Mouse (Mus musculus): ENCODE data around the gene Tex33. TPM values are rescaled to one million over a fixed set of nuclear protein-coding genes. Genes with fewer than 3 reads are reported as not detected.
A peak's percentile ranks its signal among the peaks of the same experiment; 100 is the strongest.
"Not testable (repeated sequence)": the region's sequence is repeated elsewhere in the genome, so short reads cannot be mapped to it uniquely, and the experiment has no call there.

Gene Tex33
- total RNA-seq, 2 experiments from 2014 or later, result not detected

GRCm38 (mm10) chr15:78383450-78384219 lies 12.1 kb downstream of the Tex33 start:
- intact Hi-C loops (cut with DNase I), result no loop called here
- no peak for DNase-seq (ENCODE audit: low spot score)

DNA sequence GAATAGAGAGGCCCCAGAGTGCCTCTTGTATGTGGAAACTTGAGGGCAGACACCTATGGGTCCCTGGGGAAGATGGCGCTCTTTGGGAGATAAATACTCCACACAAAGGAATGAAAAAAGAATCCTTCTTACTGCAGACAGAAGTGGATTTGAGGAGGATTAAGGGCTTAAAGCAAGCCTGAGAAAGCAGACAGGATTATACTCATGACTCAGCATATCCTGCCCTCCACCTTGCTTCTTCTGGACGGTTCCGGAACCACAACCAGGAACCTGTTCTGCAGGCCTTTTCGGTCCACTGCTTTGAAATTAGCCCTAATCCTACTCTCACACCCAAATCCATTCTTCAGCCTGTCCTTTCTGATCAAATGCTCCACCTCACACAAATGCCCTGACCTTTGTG lies 13.6 kb downstream of the Tex33 start:
- no peak for DNase-seq (ENCODE audit: low spot score)
- intact Hi-C loops (cut with DNase I), result no loop called here

- intact Hi-C loops (cut with DNase I), result no loop called here
- DNase-seq (ENCODE audit: low spot score), result no peak
Observed at GRCm38 (mm10) chr15:78380741-78381140, 15.0 kb downstream of the Tex33 start.

DNA sequence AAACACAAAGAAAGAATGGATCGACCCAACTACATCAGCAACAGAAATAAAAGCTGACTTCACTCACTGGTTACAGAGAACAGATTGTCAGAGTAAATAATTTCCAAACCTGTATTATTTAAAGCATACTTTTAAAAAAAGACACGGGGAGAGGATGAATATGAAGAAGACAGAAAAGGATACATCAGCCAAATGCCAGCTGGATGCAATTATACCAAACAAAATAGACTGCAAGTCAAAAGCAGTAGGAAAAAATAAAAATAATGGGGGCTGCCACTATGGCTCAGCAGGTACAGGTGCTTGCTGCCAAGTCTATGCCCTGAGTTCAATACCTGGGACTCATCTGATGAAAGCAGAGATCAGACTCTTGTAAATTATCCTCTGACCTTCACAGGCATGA lies 15.5 kb downstream of the Tex33 start:
- intact Hi-C loops (cut with DNase I), result no loop called here

DNA sequence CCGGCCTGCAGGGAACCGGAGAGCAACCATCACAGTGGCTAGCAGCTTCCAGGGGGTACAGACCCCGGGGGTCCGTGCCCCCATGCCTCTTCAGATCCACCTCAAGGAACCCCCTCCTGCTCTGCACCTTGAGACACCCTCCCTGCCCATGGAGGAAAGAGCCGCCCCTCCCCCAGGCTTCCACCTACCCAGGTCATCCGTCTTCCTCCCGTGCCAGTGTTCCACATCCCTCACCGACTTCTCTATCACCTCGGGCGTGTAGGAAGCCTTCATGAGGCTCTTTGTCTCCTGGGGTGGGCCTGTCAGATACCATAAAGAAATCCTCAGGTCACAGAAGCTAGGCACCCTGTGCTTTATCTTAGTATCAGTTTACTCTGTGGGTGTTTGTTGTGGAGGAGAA lies 17.2 kb downstream of the Tex33 start:
- intact Hi-C loops (cut with DNase I), result no loop called here
- no peak for DNase-seq (ENCODE audit: low spot score)

More for the DNA sequence above, 15.5 kb downstream of the Tex33 start:
- DNase-seq (ENCODE audit: low spot score), result no peak

GRCm38 (mm10) chr15:78377859-78378258 lies 17.9 kb downstream of the Tex33 start:
- no peak for DNase-seq (ENCODE audit: low spot score)
- intact Hi-C loops (cut with DNase I), result no loop called here

GRCm38 (mm10) chr15:78374204-78374603 lies 21.5 kb downstream of the Tex33 start:
- intact Hi-C loops (cut with DNase I), result no loop called here
- no peak for DNase-seq (ENCODE audit: low spot score)

GRCm38 (mm10) chr15:78372796-78373195 lies 22.9 kb downstream of the Tex33 start:
- intact Hi-C loops (cut with DNase I), result no loop called here
- no peak for DNase-seq (ENCODE audit: low spot score)

GRCm38 (mm10) chr15:78369641-78370040 lies 26.1 kb downstream of the Tex33 start:
- intact Hi-C loops (cut with DNase I), result loop anchor here (1.0 to 5.0 kb wide), 2 partner anchors 112 to 192 kb away; no protein-coding TSS in a partner anchor
- no peak for DNase-seq (ENCODE audit: low spot score)

GRCm38 (mm10) chr15:78368926-78369346 lies 26.8 kb downstream of the Tex33 start:
- DNase-seq (ENCODE audit: low spot score), result no peak
- intact Hi-C loops (cut with DNase I), result loop anchor here (1.0 to 5.0 kb wide), 2 partner anchors 112 to 192 kb away; no protein-coding TSS in a partner anchor

- no peak for DNase-seq (ENCODE audit: low spot score)
- intact Hi-C loops (cut with DNase I), result loop anchor here (5.0 kb wide), 1 partner anchor 191 kb away; no protein-coding TSS in a partner anchor
Observed at GRCm38 (mm10) chr15:78367811-78368210, 27.9 kb downstream of the Tex33 start.

DNA sequence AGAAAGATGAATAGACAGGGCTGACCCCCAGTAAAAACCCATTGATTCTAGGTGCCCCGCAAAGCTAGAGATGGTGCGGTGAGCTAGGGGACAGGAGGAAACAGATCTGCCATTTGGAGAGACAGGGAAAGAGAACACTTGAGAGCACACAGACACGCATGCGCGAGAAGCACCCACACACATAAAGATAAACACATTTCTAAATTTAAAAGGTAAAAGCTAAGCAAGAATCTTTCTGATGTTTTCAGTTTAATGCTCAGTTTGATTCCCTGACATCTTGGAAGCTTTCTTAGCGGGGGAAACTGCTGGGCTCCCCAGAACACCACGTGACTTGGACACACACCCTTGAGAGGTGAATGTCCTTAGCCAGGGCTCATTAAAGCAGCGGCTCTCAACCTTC lies 28.8 kb downstream of the Tex33 start:
- DNase-seq (ENCODE audit: low spot score), result no peak
- intact Hi-C loops (cut with DNase I), result loop anchor here (5.0 kb wide), 1 partner anchor 190 kb away; no protein-coding TSS in a partner anchor

GRCm38 (mm10) chr15:78365916-78366315 lies 29.8 kb downstream of the Tex33 start:
- intact Hi-C loops (cut with DNase I), result loop anchor here (5.0 kb wide), 1 partner anchor 189 kb away; no protein-coding TSS in a partner anchor
- no peak for DNase-seq (ENCODE audit: low spot score)

GRCm38 (mm10) chr15:78355548-78355947 lies 40.2 kb downstream of the Tex33 start:
- intact Hi-C loops (cut with DNase I), result loop anchor here (2.0 kb wide), 1 partner anchor 67 kb away; no protein-coding TSS in a partner anchor
- DNase-seq (ENCODE audit: low spot score), result no peak

DNA sequence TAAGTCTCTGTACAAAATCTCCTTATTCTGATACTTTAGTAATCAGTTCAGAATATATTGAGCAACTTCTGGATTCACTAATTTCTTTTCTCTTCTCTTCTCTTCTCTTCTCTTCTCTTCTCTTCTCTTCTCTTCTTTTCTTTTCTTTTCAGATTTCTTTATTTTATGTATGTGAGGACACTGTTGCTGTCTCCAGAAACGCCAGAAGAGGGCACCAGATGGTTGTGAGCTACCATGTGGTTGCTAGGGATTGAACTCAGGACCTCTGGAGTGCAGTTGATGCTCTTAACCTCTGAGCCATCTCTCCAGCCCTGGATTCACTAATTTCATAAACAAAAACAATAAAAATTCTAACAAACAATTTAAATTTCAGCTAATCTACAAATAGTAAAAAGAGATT lies 40.8 kb downstream of the Tex33 start:
- DNase-seq (ENCODE audit: low spot score), result no peak
- intact Hi-C loops (cut with DNase I), result loop anchor here (2.0 kb wide), 1 partner anchor 68 kb away; no protein-coding TSS in a partner anchor

GRCm38 (mm10) chr15:78351586-78352165 lies 44.0 kb downstream of the Tex33 start:
- intact Hi-C loops (cut with DNase I), result no loop called here

DNA sequence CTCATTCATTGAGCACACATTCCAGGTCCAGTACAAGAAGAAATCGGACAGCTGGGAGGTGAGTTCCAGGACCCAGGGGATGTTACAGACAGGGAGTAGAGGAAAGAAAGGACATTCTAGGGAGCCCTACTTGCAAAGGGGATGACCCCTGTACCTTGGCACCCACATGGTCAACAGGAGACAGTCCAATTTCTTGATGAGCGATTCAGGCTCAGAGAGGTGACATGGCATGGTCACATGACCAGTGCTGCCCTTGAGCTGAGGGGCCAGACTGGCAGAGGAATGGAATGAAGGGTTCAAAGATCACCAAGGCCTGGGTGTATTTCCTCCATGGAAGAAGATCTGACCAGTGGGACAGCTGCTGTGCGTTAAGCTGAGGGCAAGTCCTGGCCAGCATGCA lies 51.1 kb downstream of the Tex33 start:
- DNase-seq (ENCODE audit: low spot score), result no peak
- intact Hi-C loops (cut with DNase I), result no loop called here

More at GRCm38 (mm10) chr15:78351586-78352165, 44.0 kb downstream of the Tex33 start:
- no peak for DNase-seq (ENCODE audit: low spot score)

- DNase-seq (ENCODE audit: low spot score), result no peak
- intact Hi-C loops (cut with DNase I), result no loop called here
Observed at GRCm38 (mm10) chr15:78343683-78344082, 52.0 kb downstream of the Tex33 start.

DNA sequence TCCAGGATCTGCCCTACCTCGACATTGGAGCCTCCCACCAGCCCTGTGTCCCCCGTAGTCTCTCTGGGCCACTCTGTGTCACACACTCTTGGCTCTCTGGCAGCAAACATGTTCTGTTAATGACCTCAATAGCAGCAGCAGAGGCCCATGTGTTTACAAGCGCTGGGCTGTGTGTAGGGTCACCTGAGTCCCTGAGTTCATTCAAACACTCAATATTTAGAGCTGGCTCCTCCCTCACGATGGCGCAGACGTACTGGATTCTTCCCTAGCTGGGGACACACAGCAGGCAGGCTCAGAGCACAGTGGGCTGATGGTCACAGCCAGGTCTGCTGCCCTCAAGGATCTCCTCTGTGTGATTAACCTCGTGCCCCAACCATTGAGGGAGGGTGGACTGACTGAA lies 54.8 kb downstream of the Tex33 start:
- DNase-seq (ENCODE audit: low spot score), result not testable (repeated sequence)
- intact Hi-C loops (cut with DNase I), result loop anchor here (1.0 kb wide), 1 partner anchor 84 kb away; no protein-coding TSS in a partner anchor

DNA sequence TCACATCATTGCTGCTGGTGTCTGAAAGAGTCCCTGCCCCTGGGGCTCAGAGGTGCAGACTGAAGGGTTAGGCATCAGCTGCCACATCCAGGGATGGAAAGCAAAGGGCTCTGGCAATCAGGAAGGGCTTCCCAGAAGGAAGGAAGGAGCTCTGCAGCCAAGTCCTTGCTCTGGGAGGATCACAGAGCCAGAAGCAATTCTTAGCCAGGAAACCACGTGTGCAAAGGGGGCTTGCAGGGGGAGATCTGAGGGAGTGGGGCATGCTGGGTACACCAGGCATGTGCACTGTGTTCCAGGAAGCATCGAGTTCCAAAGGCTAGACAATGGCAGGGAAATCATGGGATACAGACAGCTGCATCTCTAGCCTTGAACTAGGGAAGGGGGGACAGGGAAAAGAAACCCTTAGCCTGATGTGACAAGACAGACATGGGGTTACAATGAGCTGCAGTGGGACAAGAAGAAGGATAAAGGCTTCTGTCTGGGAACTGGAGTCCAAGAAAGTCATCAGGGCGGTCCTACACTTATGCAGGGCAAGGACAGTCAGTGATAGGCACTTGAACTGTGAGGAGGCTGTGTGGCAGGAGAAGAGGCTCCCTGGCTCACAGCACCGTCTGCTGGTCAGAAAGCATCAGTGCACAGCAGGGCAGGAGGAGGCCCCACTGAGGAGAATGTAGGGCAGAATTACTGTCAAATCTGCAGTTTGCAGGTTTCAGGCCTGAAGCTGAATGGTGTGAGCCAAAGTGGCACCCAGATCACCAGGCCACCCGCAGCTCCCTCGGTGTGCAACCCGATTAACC lies 55.9 kb downstream of the Tex33 start:
- intact Hi-C loops (cut with DNase I), result loop anchor here (1.0 kb wide), 1 partner anchor 83 kb away; no protein-coding TSS in a partner anchor
- peak; percentile 61 for DNase-seq (ENCODE audit: low spot score)
